Mouse (Mus musculus): ENCODE measurements around the gene Ptpro.

DNA sequence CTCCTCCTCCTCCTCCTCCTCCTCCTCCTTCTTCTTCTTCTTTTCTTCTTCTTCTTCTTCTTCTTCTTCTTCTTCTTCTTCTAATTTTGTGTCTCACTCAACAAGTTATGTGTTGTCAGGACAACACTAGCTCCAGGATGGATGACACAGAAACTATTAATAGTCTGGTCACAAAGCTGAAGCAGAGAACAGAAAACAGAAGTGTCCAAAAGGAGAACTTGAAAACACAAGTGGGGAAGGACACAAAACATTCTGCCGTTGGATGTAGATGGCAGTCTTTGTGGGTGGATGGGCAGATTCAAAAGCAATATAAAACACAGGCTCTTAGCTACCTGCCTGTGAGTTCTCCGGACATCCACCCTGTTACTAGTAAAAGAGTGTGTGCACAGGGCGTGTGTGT lies 158.4 kb downstream of the Ptpro start:
- TF ChIP-seq CTCF (IDR thresholded peaks at IDR 0.05; ENCODE audit: borderline replicate concordance, insufficient read depth, low read depth, low read length) = no peak
- TF ChIP-seq POLR2A (IDR thresholded peaks at IDR 0.05; ENCODE audit: borderline replicate concordance, insufficient read depth, low read length) = no peak

Measured in cerebellum, adult 2 months (tissue).